Mouse (Mus musculus): Measurements from ENCODE around the gene H2-D1.

- TF ChIP-seq CTCF (IDR thresholded peaks at IDR 0.05; ENCODE audit: extremely low read depth, insufficient read depth, low read length) = no peak
- no peak for TF ChIP-seq POLR2A (IDR thresholded peaks at IDR 0.05; ENCODE audit: extremely low read depth, insufficient read depth, low read length)
Measured at GRCm38 (mm10) chr17:35224641-35225040, 37.9 kb upstream of the H2-D1 start.
